Mouse (Mus musculus): Measurements from ENCODE around the gene Smarce1. TPM values are rescaled to one million over a fixed set of nuclear protein-coding genes. Genes with fewer than 3 reads are reported as not detected.

Smarce1 gene
- polyA plus RNA-seq, 1 experiment from 2014 or later: 296 TPM

DNA sequence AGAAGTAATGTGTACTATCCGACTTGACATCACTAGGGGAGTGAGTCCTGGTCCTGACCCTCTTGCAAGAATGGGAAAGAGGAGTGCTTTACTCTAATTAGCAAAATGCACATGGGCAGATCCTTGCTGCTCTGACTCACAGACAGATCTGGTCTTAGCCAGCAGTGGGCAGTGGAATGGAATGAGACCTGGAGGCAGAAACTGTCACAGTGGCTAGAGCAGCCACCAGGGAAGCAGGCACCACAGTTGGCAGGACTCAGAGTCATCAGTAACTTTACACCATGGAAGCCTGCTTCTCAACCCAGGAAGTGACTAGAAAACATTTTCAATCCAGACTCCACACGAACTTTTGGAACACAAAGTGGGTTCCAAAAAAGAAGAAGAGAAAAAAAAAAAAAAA is 9.0 kb downstream of the Smarce1 start:
- no peaks in the 10 kb centered on the region for H3K9me3 ChIP-seq (replicated peaks)
- H3K27me3 ChIP-seq (ENCODE audit: low read depth, poor library complexity, severe bottlenecking): no peaks in the 10 kb centered on the region
- no peaks in the 10 kb centered on the region for H3K4me1 ChIP-seq
- H3K36me3 ChIP-seq: peaks cover 98% of the 10 kb centered on the region
- DNase-seq (ENCODE audit: low spot score): no peak
- no peak overlapping the region for H3K4me3 ChIP-seq
- no peak overlapping the region for H3K27ac ChIP-seq (replicated peaks)
- 70% methylated on average over 2 of the region's 2 CpGs for WGBS

DNA sequence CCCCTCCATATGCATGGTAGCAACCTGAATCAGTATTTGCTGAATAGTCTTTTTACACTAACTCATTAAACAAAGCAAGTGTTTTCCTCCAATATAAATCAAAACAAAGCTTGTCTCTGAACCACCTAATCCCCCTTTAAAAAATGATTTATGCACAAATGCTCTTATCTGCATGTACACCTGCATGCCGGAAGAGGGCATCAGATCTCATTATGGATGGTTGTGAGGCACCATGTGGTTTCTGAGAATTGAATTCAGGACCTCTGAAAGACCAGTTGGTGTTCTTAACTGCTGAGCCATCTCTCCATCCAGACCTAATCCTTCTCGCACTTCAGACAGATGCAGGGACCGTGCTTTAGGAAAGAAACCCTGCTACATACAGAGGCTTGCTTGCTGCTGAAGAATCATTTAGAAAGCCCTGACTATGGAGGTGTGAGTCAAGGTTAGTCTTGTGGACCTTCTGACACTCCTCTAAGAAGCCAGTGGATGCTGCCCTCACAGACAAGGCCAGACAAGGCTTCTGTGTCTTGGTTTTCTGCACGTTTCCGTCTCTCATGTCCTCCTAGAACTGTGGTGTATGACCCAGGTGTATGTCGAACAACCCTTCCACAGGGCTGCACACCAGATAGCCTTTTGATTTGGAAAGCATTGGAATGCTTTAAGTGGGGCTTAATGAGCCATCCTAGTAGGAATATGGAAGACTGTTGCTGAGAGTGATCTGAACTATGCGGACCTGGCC is 13.4 kb downstream of the Smarce1 start:
- WGBS: 93% methylated on average over 7 of the region's 7 CpGs
- DNase-seq (ENCODE audit: low spot score): no peak
- no peaks in the 10 kb centered on the region for H3K4me1 ChIP-seq
- H3K9me3 ChIP-seq (replicated peaks): no peaks in the 10 kb centered on the region
- H3K27me3 ChIP-seq (ENCODE audit: low read depth, poor library complexity, severe bottlenecking): no peaks in the 10 kb centered on the region
- no peak overlapping the region for H3K4me3 ChIP-seq
- H3K27ac ChIP-seq (replicated peaks): no peak overlapping the region
- peaks cover 98% of the 10 kb centered on the region for H3K36me3 ChIP-seq

DNA sequence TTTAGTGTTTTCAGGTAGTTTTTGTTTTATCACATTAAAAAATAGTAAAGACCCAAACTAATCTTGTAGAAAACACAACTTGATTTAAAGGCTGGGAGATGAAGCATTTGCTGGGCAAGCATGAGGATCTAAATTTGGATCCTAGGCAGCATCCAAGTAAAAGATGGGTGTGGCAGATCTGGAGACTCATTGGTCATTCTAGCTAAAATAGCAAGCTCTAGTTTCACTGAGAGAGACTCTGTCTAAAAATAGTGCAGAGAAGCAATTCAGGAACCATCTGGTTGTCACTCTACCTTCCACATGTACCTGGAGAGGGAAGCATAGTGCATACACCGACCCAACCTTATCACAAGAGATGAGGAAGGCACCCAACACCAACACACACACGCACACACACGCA is 14.6 kb downstream of the Smarce1 start:
- WGBS: 96% methylated on average over 3 of the region's 3 CpGs
- H3K27me3 ChIP-seq (ENCODE audit: low read depth, poor library complexity, severe bottlenecking): no peaks in the 10 kb centered on the region
- H3K36me3 ChIP-seq: peaks cover 100% of the 10 kb centered on the region
- no peak overlapping the region for H3K27ac ChIP-seq (replicated peaks)
- DNase-seq (ENCODE audit: low spot score): no peak
- H3K9me3 ChIP-seq (replicated peaks): no peaks in the 10 kb centered on the region
- no peaks in the 10 kb centered on the region for H3K4me1 ChIP-seq
- no peak overlapping the region for H3K4me3 ChIP-seq

DNA sequence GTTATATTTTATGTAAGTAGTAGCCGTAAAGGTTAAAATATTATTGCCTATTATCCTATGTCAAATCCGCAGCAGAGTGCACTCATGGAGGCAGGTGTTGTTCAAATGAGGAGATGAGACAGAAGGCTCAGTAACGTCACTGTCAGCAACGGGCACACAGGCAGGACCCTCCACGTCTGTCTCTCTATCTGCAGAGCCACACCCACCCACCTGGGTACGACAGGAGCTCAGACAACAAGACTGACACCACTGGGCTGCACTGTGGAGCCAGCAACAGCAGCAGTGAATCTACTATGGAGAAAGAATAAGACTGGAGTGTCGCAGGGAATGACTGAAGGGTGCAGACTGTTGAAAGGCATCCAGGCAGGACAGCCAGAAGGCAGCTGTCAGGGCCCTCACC is 18.1 kb downstream of the Smarce1 start:
- Histone ChIP-seq H3K9me3 (replicated peaks) (no peaks in the 10 kb centered on the region), H3K4me1 (no peaks in the 10 kb centered on the region), H3K27ac (replicated peaks) (no peak overlapping the region), H3K4me3 (no peak overlapping the region), H3K36me3 (peaks cover 94% of the 10 kb centered on the region), H3K27me3 (ENCODE audit: low read depth, poor library complexity, severe bottlenecking) (no peaks in the 10 kb centered on the region)
- DNase-seq (ENCODE audit: low spot score): no peak
- 92% methylated on average over 7 of the region's 7 CpGs for WGBS

DNA sequence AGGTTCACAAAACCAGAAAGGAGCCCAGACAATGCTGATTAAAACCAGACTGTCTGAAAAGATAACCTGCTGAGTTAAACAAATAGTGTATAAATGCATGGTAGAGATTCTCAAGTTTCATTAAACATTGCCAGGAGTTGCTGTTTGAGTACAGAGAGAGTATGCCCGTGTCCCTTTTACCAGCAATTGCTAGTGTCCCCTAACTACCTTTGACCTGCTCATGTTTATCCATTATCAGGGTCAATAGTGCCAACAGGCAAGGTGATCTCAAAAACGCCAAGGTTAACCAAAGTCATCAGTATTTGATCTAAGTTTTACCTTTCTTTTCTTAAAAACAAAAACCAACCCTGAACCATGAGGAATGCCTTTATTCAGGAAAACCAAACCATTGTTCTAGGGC is 18.9 kb downstream of the Smarce1 start:
- Histone ChIP-seq H3K4me1 (no peaks in the 10 kb centered on the region), H3K36me3 (peaks cover 87% of the 10 kb centered on the region), H3K27ac (replicated peaks) (no peak overlapping the region), H3K27me3 (ENCODE audit: low read depth, poor library complexity, severe bottlenecking) (no peaks in the 10 kb centered on the region), H3K4me3 (no peak overlapping the region), H3K9me3 (replicated peaks) (no peaks in the 10 kb centered on the region)
- DNase-seq (ENCODE audit: low spot score): no peak
- WGBS: 84% methylated on average over 2 of the region's 2 CpGs

DNA sequence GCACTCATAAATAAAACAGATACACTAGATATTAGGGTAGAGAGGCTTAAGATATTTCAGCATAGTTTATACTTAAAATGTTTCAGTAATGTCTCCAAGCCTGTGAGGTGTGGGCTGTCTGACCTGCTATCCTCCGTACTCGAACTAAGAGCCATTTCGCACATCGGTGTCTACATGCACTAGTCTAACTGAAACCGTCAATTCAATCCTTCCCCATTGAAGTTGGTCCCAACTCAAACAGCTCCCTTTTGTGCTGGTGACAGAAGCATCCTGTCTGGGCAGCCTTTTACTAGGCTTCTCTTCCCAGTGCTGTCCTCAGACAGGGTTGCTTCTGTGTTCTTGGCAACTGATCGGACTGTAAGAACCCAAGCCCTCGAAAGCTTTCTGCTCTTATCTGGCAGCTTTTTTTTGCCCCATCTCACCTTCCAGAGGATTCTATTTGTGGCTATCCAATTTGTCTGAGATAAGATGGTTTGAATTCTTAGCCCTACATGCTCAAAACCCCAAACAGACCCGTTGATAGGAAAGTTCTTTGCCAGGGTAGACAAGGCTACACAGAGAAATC is 22.6 kb downstream of the Smarce1 start:
- Histone ChIP-seq H3K27ac (replicated peaks) (no peak overlapping the region), H3K4me1 (no peaks in the 10 kb centered on the region), H3K9me3 (replicated peaks) (no peaks in the 10 kb centered on the region), H3K4me3 (no peak overlapping the region), H3K27me3 (ENCODE audit: low read depth, poor library complexity, severe bottlenecking) (no peaks in the 10 kb centered on the region), H3K36me3 (peaks cover 49% of the 10 kb centered on the region)
- no peak for DNase-seq (ENCODE audit: low spot score)
- WGBS: 85% methylated on average over 8 of the region's 8 CpGs

DNA sequence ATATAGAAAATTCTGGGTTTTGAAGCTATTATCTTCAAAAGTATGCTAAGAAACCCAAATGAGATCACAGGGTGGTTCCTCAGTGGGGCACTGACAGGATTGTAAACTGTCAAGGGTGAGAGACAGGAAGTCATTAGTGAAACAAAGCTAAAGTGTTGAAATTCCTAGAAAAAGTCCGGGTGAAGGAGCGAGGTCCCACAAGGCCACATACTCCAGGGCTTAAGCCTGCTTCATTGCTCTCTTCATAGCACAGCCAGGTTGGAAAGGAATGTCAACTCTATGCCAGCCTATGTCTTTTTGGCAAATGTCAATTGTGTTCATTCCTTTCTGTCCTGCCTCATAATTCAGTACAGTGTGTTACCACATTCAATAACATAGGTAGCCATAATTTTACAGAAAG is 23.4 kb downstream of the Smarce1 start:
- Histone ChIP-seq H3K9me3 (replicated peaks) (no peaks in the 10 kb centered on the region), H3K4me3 (no peak overlapping the region), H3K36me3 (peaks cover 42% of the 10 kb centered on the region), H3K27ac (replicated peaks) (no peak overlapping the region), H3K4me1 (no peaks in the 10 kb centered on the region), H3K27me3 (ENCODE audit: low read depth, poor library complexity, severe bottlenecking) (no peaks in the 10 kb centered on the region)
- 31% methylated on average over 2 of the region's 2 CpGs for WGBS
- DNase-seq (ENCODE audit: low spot score): no peak

DNA sequence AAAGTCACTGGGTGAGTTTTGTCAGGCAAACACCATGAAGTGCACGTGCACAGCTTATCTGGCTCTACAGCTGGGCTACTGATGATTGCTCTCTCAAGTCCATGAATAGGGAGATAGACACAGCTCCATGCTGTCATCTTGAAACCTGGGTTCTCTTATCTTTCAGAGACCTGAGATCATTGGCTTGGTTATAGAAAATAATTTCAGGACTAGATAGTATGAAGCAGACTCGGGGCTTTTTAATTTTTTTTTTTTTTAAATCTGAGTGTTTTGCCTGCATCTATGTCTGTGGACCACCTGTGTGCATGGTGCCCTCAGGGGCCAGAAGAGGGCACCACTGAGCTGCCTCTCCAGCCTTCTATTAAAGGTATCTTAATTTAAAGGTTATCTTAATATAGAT is 23.9 kb downstream of the Smarce1 start:
- no peaks in the 10 kb centered on the region for H3K9me3 ChIP-seq (replicated peaks)
- no peaks in the 10 kb centered on the region for H3K27me3 ChIP-seq (ENCODE audit: low read depth, poor library complexity, severe bottlenecking)
- no peaks in the 10 kb centered on the region for H3K4me1 ChIP-seq
- WGBS: 40% methylated on average over 2 of the region's 2 CpGs
- H3K36me3 ChIP-seq: peaks cover 37% of the 10 kb centered on the region
- DNase-seq (ENCODE audit: low spot score): no peak
- no peak overlapping the region for H3K27ac ChIP-seq (replicated peaks)
- H3K4me3 ChIP-seq: no peak overlapping the region

DNA sequence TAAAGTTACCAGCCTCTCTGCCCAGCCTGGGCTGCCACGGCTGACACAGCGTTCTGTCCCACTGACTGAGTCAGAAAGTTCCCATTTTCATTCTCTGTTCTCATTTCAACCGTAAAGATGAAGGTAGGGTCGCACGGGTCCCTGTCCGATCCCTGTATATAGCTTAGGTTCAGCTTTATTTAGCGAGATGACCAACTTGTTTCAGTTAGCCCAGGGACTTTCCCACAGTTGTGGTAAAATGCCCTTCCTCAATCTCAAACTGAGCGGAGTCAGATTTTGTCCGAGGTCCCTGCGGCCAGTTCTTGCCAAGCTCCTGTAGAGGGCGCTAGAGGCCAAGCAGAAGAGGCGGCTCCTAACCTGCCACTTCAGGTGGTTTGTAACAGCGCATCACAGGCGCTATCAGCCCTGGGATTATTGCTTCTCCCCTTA is 41.6 kb downstream of the Smarce1 start:
- no peak overlapping the region for H3K4me3 ChIP-seq
- DNase-seq (ENCODE audit: low spot score): peak; percentile 45
- no peak overlapping the region for H3K27ac ChIP-seq (replicated peaks)
- H3K36me3 ChIP-seq: no peaks in the 10 kb centered on the region
- H3K4me1 ChIP-seq: no peaks in the 10 kb centered on the region
- H3K9me3 ChIP-seq (replicated peaks): no peaks in the 10 kb centered on the region
- 0 out of 2 replicates have a peak, but pooled peaks cover 6% of the 10 kb centered on the region for H3K27me3 ChIP-seq (ENCODE audit: low read depth, poor library complexity, severe bottlenecking)
- 24% methylated on average over 14 of the region's 14 CpGs for WGBS

DNA sequence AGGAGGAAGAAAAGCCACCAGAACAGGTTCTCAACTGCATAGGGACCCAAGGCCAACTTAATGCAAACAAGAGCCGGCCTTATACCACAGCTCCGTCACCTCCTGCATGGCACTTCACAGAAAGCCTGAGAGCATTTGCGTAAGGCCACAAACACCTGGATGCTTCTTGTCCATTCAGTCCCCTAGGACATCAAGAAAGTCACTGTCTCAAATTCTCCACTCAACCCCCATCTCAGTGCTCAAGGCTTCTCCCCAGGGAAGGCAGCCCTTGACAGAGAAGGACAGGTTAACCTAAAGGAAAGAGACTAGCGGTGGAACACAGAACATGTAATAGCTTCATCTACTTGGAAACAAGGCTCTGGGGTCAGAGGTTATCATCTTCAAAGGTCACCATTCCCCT is 43.5 kb downstream of the Smarce1 start:
- no peak overlapping the region for H3K27ac ChIP-seq (replicated peaks)
- no peaks in the 10 kb centered on the region for H3K9me3 ChIP-seq (replicated peaks)
- WGBS: 95% methylated on average over 4 of the region's 4 CpGs
- no peaks in the 10 kb centered on the region for H3K36me3 ChIP-seq
- no peak overlapping the region for H3K4me3 ChIP-seq
- 0 out of 2 replicates have a peak, but pooled peaks cover 6% of the 10 kb centered on the region for H3K27me3 ChIP-seq (ENCODE audit: low read depth, poor library complexity, severe bottlenecking)
- no peak for DNase-seq (ENCODE audit: low spot score)
- H3K4me1 ChIP-seq: peaks cover 2% of the 10 kb centered on the region; the same call in 1 of the 2 replicates

DNA sequence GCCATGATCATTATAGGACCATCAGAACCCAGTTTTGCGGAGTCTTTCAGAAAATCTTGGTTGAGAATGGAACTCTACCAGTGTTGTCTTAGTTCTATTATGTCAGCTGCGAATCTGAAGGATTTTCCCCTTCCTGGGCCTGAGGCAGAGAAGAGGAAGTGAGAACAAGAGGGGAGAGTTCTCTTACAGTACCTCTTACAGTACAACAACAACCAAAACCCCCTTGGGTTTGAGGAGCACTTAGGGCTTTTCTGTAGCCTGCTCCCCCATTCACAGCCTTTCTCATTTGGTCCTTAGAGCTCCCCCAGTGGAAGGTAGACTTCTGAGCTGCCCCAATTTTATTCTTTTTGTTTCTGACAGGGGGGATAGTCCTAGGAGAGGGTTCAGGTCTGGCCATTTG is 44.0 kb downstream of the Smarce1 start:
- Histone ChIP-seq H3K27me3 (ENCODE audit: low read depth, poor library complexity, severe bottlenecking) (0 out of 2 replicates have a peak, but pooled peaks cover 6% of the 10 kb centered on the region), H3K36me3 (no peaks in the 10 kb centered on the region), H3K4me1 (peaks cover 3% of the 10 kb centered on the region; the same call in 1 of the 2 replicates), H3K27ac (replicated peaks) (no peak overlapping the region), H3K9me3 (replicated peaks) (no peaks in the 10 kb centered on the region), H3K4me3 (no peak overlapping the region)
- DNase-seq (ENCODE audit: low spot score): no peak
- 70% methylated on average over 2 of the region's 2 CpGs for WGBS

DNA sequence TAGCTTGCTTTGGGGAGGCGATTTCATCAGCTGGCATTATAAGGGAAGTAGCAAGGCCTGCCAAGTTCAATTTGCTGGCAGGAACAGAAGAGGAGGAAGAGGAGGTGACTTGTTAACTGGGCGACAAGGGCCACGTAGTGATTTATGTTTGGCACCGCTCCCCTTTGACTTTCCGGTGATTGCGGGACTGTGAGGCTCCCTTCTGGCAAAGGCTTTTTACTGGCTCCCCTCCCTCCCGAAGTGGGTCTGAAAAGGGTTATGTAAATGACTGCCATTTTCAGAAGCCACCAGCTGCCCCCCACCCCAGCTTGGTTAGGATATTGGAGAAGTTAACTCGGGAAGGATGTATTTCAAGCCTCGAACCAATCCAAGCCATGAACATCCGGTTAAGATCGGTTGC is 48.2 kb downstream of the Smarce1 start:
- no peaks in the 10 kb centered on the region for H3K36me3 ChIP-seq
- no peak for DNase-seq (ENCODE audit: low spot score)
- H3K27me3 ChIP-seq (ENCODE audit: low read depth, poor library complexity, severe bottlenecking): no peaks in the 10 kb centered on the region
- 85% methylated on average over 11 of the region's 11 CpGs for WGBS
- no peak overlapping the region for H3K27ac ChIP-seq (replicated peaks)
- H3K4me1 ChIP-seq: peaks cover 3% of the 10 kb centered on the region; the same call in 1 of the 2 replicates
- H3K4me3 ChIP-seq: no peak overlapping the region
- H3K9me3 ChIP-seq (replicated peaks): no peaks in the 10 kb centered on the region

DNA sequence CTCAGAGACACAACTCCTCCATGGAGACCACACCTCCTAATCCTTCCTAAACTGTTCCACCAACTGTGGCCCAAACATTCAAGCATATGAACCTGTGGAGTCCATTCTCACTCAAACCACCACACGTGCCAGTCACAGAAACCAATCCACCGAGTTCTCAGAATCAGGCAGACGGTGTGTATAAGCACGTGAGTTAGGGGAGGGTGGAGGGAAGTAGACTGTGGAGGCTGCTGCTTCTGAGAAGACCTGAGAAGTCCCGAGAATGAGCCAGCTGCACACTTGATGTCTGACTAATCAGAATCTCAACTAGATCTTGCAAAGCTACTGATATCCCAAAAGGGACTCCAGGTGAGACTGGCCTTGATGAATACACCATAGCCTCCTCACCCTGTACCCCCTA is 50.7 kb downstream of the Smarce1 start:
- 88% methylated on average over 5 of the region's 5 CpGs for WGBS
- H3K27me3 ChIP-seq (ENCODE audit: low read depth, poor library complexity, severe bottlenecking): no peaks in the 10 kb centered on the region
- H3K27ac ChIP-seq (replicated peaks): no peak overlapping the region
- no peaks in the 10 kb centered on the region for H3K36me3 ChIP-seq
- H3K9me3 ChIP-seq (replicated peaks): no peaks in the 10 kb centered on the region
- DNase-seq (ENCODE audit: low spot score): no peak
- no peak overlapping the region for H3K4me3 ChIP-seq
- H3K4me1 ChIP-seq: peaks cover 3% of the 10 kb centered on the region; the same call in 1 of the 2 replicates
